12 mouse cellular contexts compared by ENCODE assay signal in the genomic region with DNA sequence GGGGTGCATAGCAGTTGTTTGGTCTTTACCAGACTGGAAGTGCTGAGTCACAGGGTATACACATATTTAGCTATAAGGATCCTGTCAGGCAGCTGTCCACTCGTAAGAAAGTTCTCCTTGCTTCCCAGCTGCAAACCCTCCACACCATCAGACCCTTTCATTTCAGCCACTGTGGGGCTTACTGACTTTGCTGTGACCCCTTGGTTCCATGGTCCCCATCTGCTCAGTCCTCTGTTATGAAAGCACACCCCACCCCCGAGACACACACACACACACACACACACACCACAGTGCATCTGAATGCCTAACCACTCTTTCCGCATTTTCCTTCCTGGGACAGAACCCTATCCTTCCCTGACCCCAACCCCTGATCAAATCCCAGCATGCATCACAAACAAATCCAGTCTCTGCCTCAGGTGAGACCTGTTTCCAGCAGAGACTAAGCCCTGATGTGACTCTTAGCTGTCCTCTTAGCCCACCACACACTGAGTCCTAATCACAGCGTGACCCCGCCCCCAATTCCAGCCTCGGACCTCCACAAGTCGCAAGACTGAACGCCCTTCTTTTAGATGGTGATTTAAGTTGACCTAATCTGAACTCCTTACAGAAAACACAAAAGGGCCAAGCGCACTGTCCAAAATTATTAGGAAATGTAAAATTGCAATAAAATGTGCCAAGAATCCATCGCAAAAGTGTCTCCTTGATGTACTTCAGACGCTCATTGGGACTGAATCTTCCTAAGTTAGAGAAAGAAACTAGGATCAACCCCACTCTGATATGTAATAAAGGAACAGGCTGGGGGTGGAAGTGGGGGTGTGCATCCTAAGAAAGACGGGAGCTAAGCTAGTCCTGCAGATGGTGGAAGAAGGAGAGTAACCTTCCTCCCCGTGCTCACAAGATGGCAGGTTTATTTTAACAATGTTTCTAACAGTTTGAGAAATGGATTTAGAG. TPM values are rescaled to one million over a fixed set of nuclear protein-coding genes. Genes with fewer than 3 reads are reported as not detected.
DNase-seq lines count a peak whose midpoint lies in the region; ATAC-seq lines count a peak whose summit lies in the region.
"Had no signal": no experiment of that assay in that cellular context is flagged by ENCODE, and none has a peak within 500 bp of the region (broad histone marks: within the 10 kb centered on the region; RNA-seq: fewer than 3 reads in every experiment).

No protein-coding gene starts in this region.

- H3K9ac ChIP-seq in forebrain, embryonic 11.5 days (ENCODE audit: low read length) = no peak overlapping the region
- H3K9ac ChIP-seq in forebrain, embryonic 13.5 days = no peak overlapping the region
- no peak overlapping the region for H3K9ac ChIP-seq in hindbrain, embryonic 16.5 days (ENCODE audit: low read depth, low read length)
- H3K9ac ChIP-seq in midbrain, embryonic 12.5 days (replicated peaks) = no peak overlapping the region

- H3K4me2 ChIP-seq in forebrain, embryonic 11.5 days (ENCODE audit: low read depth, low read length, severe bottlenecking) = 0 out of 2 replicates have a peak overlapping the region, but pooled peaks have one; percentile 11
- H3K4me2 ChIP-seq in forebrain, embryonic 13.5 days = no peak overlapping the region
- peak overlapping the region; percentile 18 for H3K4me2 ChIP-seq in hindbrain, embryonic 16.5 days (ENCODE audit: low read length)
- peak overlapping the region; percentile 34 for H3K4me2 ChIP-seq in midbrain, embryonic 12.5 days (replicated peaks)

- intact Hi-C loops in left cerebral cortex, postnatal 10 days (cut with DNase I) = no loop called here

- H3K27ac ChIP-seq in forebrain, embryonic 11.5 days (ENCODE audit: low read depth, low read length) = no peak overlapping the region
- H3K27ac ChIP-seq in forebrain, embryonic 13.5 days = no peak overlapping the region
- H3K27ac ChIP-seq in hindbrain, embryonic 16.5 days (ENCODE audit: low read depth, low read length) = no peak overlapping the region
- H3K27ac ChIP-seq in midbrain, embryonic 12.5 days (replicated peaks) = no peak overlapping the region
- H3K27ac ChIP-seq: gastrocnemius, adult 2 months; stomach, postnatal 0 days had no signal

- no peak for ATAC-seq in forebrain, embryonic 11.5 days (replicated peaks; ENCODE audit: low FRiP score)
- ATAC-seq in forebrain, embryonic 13.5 days = no peak
- ATAC-seq in hindbrain, embryonic 16.5 days = no peak
- ATAC-seq in midbrain, embryonic 12.5 days (ENCODE audit: low FRiP score, low read depth) = no peak

- DNase-seq in forebrain, embryonic 11.5 days (ENCODE audit: low spot score) = no peak
- DNase-seq in left cerebral cortex, adult 18-20 months (ENCODE audit: low spot score in 2 of 2) = peak; percentile 42 to 60
- no peak for DNase-seq in left cerebral cortex, postnatal 10 days (ENCODE audit: extremely low spot score in 1 of 2, low spot score in 2 of 2)
- DNase-seq in cerebellum, adult 9-10 months = no peak
- DNase-seq in urinary bladder, postnatal 4 days (ENCODE audit: low spot score in 2 of 2) = no peak
- DNase-seq: cerebellum, postnatal 25 days; gastrocnemius, adult 2 months had no signal

- no peaks in the 10 kb centered on the region for H3K36me3 ChIP-seq in forebrain, embryonic 11.5 days (ENCODE audit: control insufficient read depth, insufficient read depth, low read length)
- no peaks in the 10 kb centered on the region for H3K36me3 ChIP-seq in forebrain, embryonic 13.5 days (ENCODE audit: poor library complexity, severe bottlenecking)
- H3K36me3 ChIP-seq in hindbrain, embryonic 16.5 days (ENCODE audit: control insufficient read depth, insufficient read depth, low read length) = no peaks in the 10 kb centered on the region
- no peaks in the 10 kb centered on the region for H3K36me3 ChIP-seq in midbrain, embryonic 12.5 days

- 8% methylated on average over 13 of the region's 13 CpGs for WGBS in forebrain, embryonic 11.5 days
- WGBS in forebrain, embryonic 13.5 days = 12% methylated on average over 13 of the region's 13 CpGs
- 11% methylated on average over 13 of the region's 13 CpGs for WGBS in hindbrain, embryonic 16.5 days
- 7% methylated on average over 13 of the region's 13 CpGs for WGBS in midbrain, embryonic 12.5 days

- no peak overlapping the region for H3K4me3 ChIP-seq in forebrain, embryonic 11.5 days (ENCODE audit: low read depth, low read length)
- H3K4me3 ChIP-seq in forebrain, embryonic 13.5 days = no peak overlapping the region
- no peak overlapping the region for H3K4me3 ChIP-seq in hindbrain, embryonic 16.5 days (ENCODE audit: low read length)
- H3K4me3 ChIP-seq in midbrain, embryonic 12.5 days = 0 out of 2 replicates have a peak overlapping the region, but pooled peaks have one; percentile 2
- H3K4me3 ChIP-seq: gastrocnemius, adult 2 months had no signal

- H3K27me3 ChIP-seq in forebrain, embryonic 11.5 days (ENCODE audit: control insufficient read depth, insufficient read depth, low read length) = no peaks in the 10 kb centered on the region
- H3K27me3 ChIP-seq in forebrain, embryonic 13.5 days = no peaks in the 10 kb centered on the region
- H3K27me3 ChIP-seq in hindbrain, embryonic 16.5 days (replicated peaks; ENCODE audit: control insufficient read depth, insufficient read depth, low read length) = no peaks in the 10 kb centered on the region
- no peaks in the 10 kb centered on the region for H3K27me3 ChIP-seq in midbrain, embryonic 12.5 days

- H3K4me1 ChIP-seq in forebrain, embryonic 11.5 days (replicated peaks; ENCODE audit: control insufficient read depth, insufficient read depth, low read length) = peaks cover 2% of the 10 kb centered on the region; the same call in 1 of the 2 replicates
- peaks cover 41% of the 10 kb centered on the region for H3K4me1 ChIP-seq in forebrain, embryonic 13.5 days
- peaks cover 10% of the 10 kb centered on the region for H3K4me1 ChIP-seq in hindbrain, embryonic 16.5 days (ENCODE audit: control insufficient read depth, insufficient read depth, low read depth, low read length)
- H3K4me1 ChIP-seq in midbrain, embryonic 12.5 days = peaks cover 43% of the 10 kb centered on the region

- no peaks in the 10 kb centered on the region for H3K9me3 ChIP-seq in forebrain, embryonic 11.5 days (ENCODE audit: control insufficient read depth, low read length)
- no peaks in the 10 kb centered on the region for H3K9me3 ChIP-seq in forebrain, embryonic 13.5 days (replicated peaks)
- no peaks in the 10 kb centered on the region for H3K9me3 ChIP-seq in hindbrain, embryonic 16.5 days (ENCODE audit: control insufficient read depth, low read length)
- no peaks in the 10 kb centered on the region for H3K9me3 ChIP-seq in midbrain, embryonic 12.5 days

RNA-seq across cellular contexts. Expression of a gene that starts 18.7 kb away (rescaled TPM):
- 58.4 and 60.3 TPM in 2 replicates for polyA plus RNA-seq in forebrain, embryonic 11.5 days (2014; fragmentation: Nextera tagmentation; extraction: Ambion mirVana)
- polyA plus RNA-seq in forebrain, embryonic 13.5 days (2015; fragmentation: Nextera tagmentation; extraction: Ambion mirVana) = 40.1 and 43.1 TPM in 2 replicates
- 10 to 100 TPM; 56.1 to 61.6 TPM for total RNA-seq in left cerebral cortex, adult 18-20 months (2021)
- 10 to 100 TPM; 64.9 to 80.8 TPM for total RNA-seq in left cerebral cortex, postnatal 10 days (2021)
- polyA plus RNA-seq in hindbrain, embryonic 16.5 days (2015; fragmentation: Nextera tagmentation; extraction: Ambion mirVana) = 20.9 and 28.3 TPM in 2 replicates
- 58.6 and 62.4 TPM in 2 replicates for polyA plus RNA-seq in midbrain, embryonic 12.5 days (2016; fragmentation: Nextera tagmentation; extraction: Ambion mirVana)

RNA-seq across cellular contexts. Expression of a gene that starts 48.4 kb away (rescaled TPM):
- 75.0 and 78.5 TPM in 2 replicates for polyA plus RNA-seq in forebrain, embryonic 11.5 days (2014; fragmentation: Nextera tagmentation; extraction: Ambion mirVana)
- 45.2 and 50.2 TPM in 2 replicates for polyA plus RNA-seq in forebrain, embryonic 13.5 days (2015; fragmentation: Nextera tagmentation; extraction: Ambion mirVana)
- 1 to 10 TPM in 1 of 2 experiments, under 1 TPM in 1; 0.51 to 1.1 TPM for total RNA-seq in left cerebral cortex, adult 18-20 months (2021)
- 1 to 10 TPM; 1.4 to 1.8 TPM for total RNA-seq in left cerebral cortex, postnatal 10 days (2021)
- 7.1 and 9.3 TPM in 2 replicates for polyA plus RNA-seq in hindbrain, embryonic 16.5 days (2015; fragmentation: Nextera tagmentation; extraction: Ambion mirVana)
- polyA plus RNA-seq in midbrain, embryonic 12.5 days (2016; fragmentation: Nextera tagmentation; extraction: Ambion mirVana) = 48.0 and 50.4 TPM in 2 replicates
- total RNA-seq: gastrocnemius, adult 2 months; layer of hippocampus, adult 18-20 months had no signal

Comparison
In these comparisons a context has a peak if more than half of its experiments do, and no peak if none do; other contexts are left out.
1. DNase-seq: peak in left cerebral cortex, adult 18-20 months (2 of 2); none in forebrain, embryonic 11.5 days (single experiment), left cerebral cortex, postnatal 10 days (0 of 2), cerebellum, adult 9-10 months (single experiment) and urinary bladder, postnatal 4 days (0 of 2).